Mouse (Mus musculus): ENCODE results near the gene Glce.

GRCm38 (mm10) chr9:62152506-62152905 lies 30.1 kb upstream of the Glce start:
- TF ChIP-seq CTCF (IDR thresholded peaks at IDR 0.05; ENCODE audit: low read depth) (no peak), EP300 (optimal IDR thresholded peaks at IDR 0.05) (no peak)

All from stomach, postnatal 0 days (tissue).